ENCODE assay signal across 7 mouse cellular contexts in genomic region chr2:69128921-69129395, GRCm38 (mm10). TPM values are rescaled to one million over a fixed set of nuclear protein-coding genes. Genes with fewer than 3 reads are reported as not detected.
DNase-seq lines count a peak whose midpoint lies in the region; ATAC-seq and TF ChIP-seq lines count a peak whose summit lies in the region.

No protein-coding gene starts in this region.

- H3K9me3 ChIP-seq in hindbrain, embryonic 10.5 days = no peaks in the 10 kb centered on the region
- no peaks in the 10 kb centered on the region for H3K9me3 ChIP-seq in liver, embryonic 12.5 days (replicated peaks)

- H3K36me3 ChIP-seq in hindbrain, embryonic 10.5 days = no peaks in the 10 kb centered on the region
- H3K36me3 ChIP-seq in liver, embryonic 12.5 days = no peaks in the 10 kb centered on the region

- H3K4me3 ChIP-seq in bone marrow, adult 2 months (replicated peaks; ENCODE audit: control insufficient read depth, low read depth, low read length) = peak overlapping the region; percentile 42
- 0 out of 2 replicates have a peak overlapping the region, but pooled peaks have one; percentile 0 for H3K4me3 ChIP-seq in hindbrain, embryonic 10.5 days
- no peak overlapping the region for H3K4me3 ChIP-seq in liver, embryonic 12.5 days

- 10% methylated on average over 10 of the region's 10 CpGs for WGBS in bone marrow, adult 2 months
- WGBS in hindbrain, embryonic 10.5 days = 34% methylated on average over 10 of the region's 10 CpGs
- 44% methylated on average over 10 of the region's 10 CpGs for WGBS in liver, embryonic 12.5 days (ENCODE audit: insufficient replicate concordance)

- no peak for TF ChIP-seq CTCF in bone marrow, adult 2 months (IDR thresholded peaks at IDR 0.05; ENCODE audit: control insufficient read depth, insufficient read depth, low read length)

- H3K4me2 ChIP-seq in liver, embryonic 12.5 days = no peak overlapping the region

- no peaks in the 10 kb centered on the region for H3K27me3 ChIP-seq in hindbrain, embryonic 10.5 days (ENCODE audit: insufficient read depth, poor library complexity, severe bottlenecking)
- H3K27me3 ChIP-seq in liver, embryonic 12.5 days (replicated peaks) = no peaks in the 10 kb centered on the region

- peaks cover 5% of the 10 kb centered on the region for H3K4me1 ChIP-seq in bone marrow, adult 2 months (ENCODE audit: control insufficient read depth, insufficient read depth, low read length)
- peaks cover 43% of the 10 kb centered on the region for H3K4me1 ChIP-seq in hindbrain, embryonic 10.5 days (replicated peaks)
- peaks cover 12% of the 10 kb centered on the region for H3K4me1 ChIP-seq in liver, embryonic 12.5 days

- ATAC-seq in liver, embryonic 12.5 days = no peak
- ATAC-seq in frontal cortex, adult (ENCODE audit: low TSS enrichment) = no peak

- no peak for TF ChIP-seq POLR2A in bone marrow, adult 2 months (IDR thresholded peaks at IDR 0.05; ENCODE audit: borderline replicate concordance, control insufficient read depth, low read depth, low read length)

- no peak overlapping the region for H3K9ac ChIP-seq in liver, embryonic 12.5 days

- no peak overlapping the region for H3K27ac ChIP-seq in bone marrow, adult 2 months (ENCODE audit: control insufficient read depth, insufficient read depth, low read depth, low read length, poor library complexity)
- peak overlapping the region; percentile 71 for H3K27ac ChIP-seq in hindbrain, embryonic 10.5 days
- peak overlapping the region; percentile 36; the same call in 1 of the 2 replicates for H3K27ac ChIP-seq in liver, embryonic 12.5 days

- peak; percentile 51 for DNase-seq in embryo, embryonic 9.5 days (ENCODE audit: extremely low spot score)
- peak; percentile 75 for DNase-seq in hindbrain, embryonic 10.5 days (ENCODE audit: low spot score)
- peak; percentile 18 for DNase-seq in naive thymus-derived CD4-positive, alpha-beta T cell, adult 2 months (ENCODE audit: low read depth)
- DNase-seq in thymus, postnatal 4 days = no peak

RNA-seq across cellular contexts. Expression of gene Nostrin, which starts 6.6 kb away (rescaled TPM):
- polyA plus RNA-seq in bone marrow, adult 2 months (2011; ENCODE audit: insufficient read depth, insufficient read length, low replicate concordance, missing spikeins) = 0.99 TPM in 1 of 2 replicates, not detected in the other
- 0.41 and 0.75 TPM in 2 replicates for polyA plus RNA-seq in hindbrain, embryonic 10.5 days (2016; fragmentation: Nextera tagmentation; extraction: Ambion mirVana)
- 11.1 and 11.4 TPM in 2 replicates for polyA plus RNA-seq in liver, embryonic 12.5 days (2016; fragmentation: Nextera tagmentation; extraction: Ambion mirVana)
